Mouse (Mus musculus) layer of hippocampus, postnatal 14 days (tissue): ENCODE measurements around the gene Ifnar1. TPM values are rescaled to one million over a fixed set of nuclear protein-coding genes. Genes with fewer than 3 reads are reported as not detected.
"Not testable (repeated sequence)": the region's sequence is repeated elsewhere in the genome, so short reads cannot be mapped to it uniquely, and the experiment has no call there.

Experiments used
- DNase-seq, 2 experiments: peaks; one replicate each; pipeline ENCODE4 v3.0.0; 2021 to 2022; ENCODE audit warnings: low spot score in 2 of 2, mixed read lengths in 1 of 2
- total RNA-seq, 2 experiments: library from RNA; stranded (reverse); gene quantifications; 2 replicates each; pipeline ENCODE4 v1.2.3; 2021

The Ifnar1 gene
- total RNA-seq, 2 experiments from 2014 or later = 59.9 to 66.3 TPM

GRCm38 (mm10) chr16:91496766-91497165, 11.7 kb downstream of the Ifnar1 start:
- DNase-seq = no peak

- no peak for DNase-seq
These were observed 13.0 kb downstream of the Ifnar1 start for GRCm38 (mm10) chr16:91498041-91498440.

GRCm38 (mm10) chr16:91504701-91505100, 19.7 kb downstream of the Ifnar1 start:
- no peak for DNase-seq

GRCm38 (mm10) chr16:91505116-91505601, 20.1 kb downstream of the Ifnar1 start:
- peak; percentile 65 to 69 for DNase-seq

GRCm38 (mm10) chr16:91506396-91506795, 21.4 kb downstream of the Ifnar1 start:
- no peak for DNase-seq

GRCm38 (mm10) chr16:91512161-91512787, 27.2 kb downstream of the Ifnar1 start:
- DNase-seq = peak; percentile 80 to 86

- no peak for DNase-seq
These were observed 28.1 kb downstream of the Ifnar1 start for GRCm38 (mm10) chr16:91513099-91513498.

- no peak for DNase-seq
These were observed 32.0 kb downstream of the Ifnar1 start for GRCm38 (mm10) chr16:91517020-91517419.

GRCm38 (mm10) chr16:91522040-91522439, 37.0 kb downstream of the Ifnar1 start:
- DNase-seq = no peak

- no peak for DNase-seq
These were observed 37.7 kb downstream of the Ifnar1 start for GRCm38 (mm10) chr16:91522479-91523309.

GRCm38 (mm10) chr16:91524206-91524605, 39.2 kb downstream of the Ifnar1 start:
- DNase-seq = no peak

GRCm38 (mm10) chr16:91526274-91526673, 41.2 kb downstream of the Ifnar1 start:
- no peak for DNase-seq

GRCm38 (mm10) chr16:91527051-91527450, 42.0 kb downstream of the Ifnar1 start:
- DNase-seq = peak in 1 of 2 experiments; percentile 49

- DNase-seq = no peak
These were observed 42.5 kb downstream of the Ifnar1 start for GRCm38 (mm10) chr16:91527500-91527899.

- no peak for DNase-seq
These were observed 43.5 kb downstream of the Ifnar1 start for GRCm38 (mm10) chr16:91528578-91528977.

- not testable (repeated sequence) for DNase-seq
These were observed 45.8 kb downstream of the Ifnar1 start for GRCm38 (mm10) chr16:91530830-91531229.

- DNase-seq = no peak
These were observed 46.8 kb downstream of the Ifnar1 start for GRCm38 (mm10) chr16:91531856-91532255.

GRCm38 (mm10) chr16:91532429-91532828, 47.4 kb downstream of the Ifnar1 start:
- DNase-seq = no peak

GRCm38 (mm10) chr16:91533097-91534001, 48.3 kb downstream of the Ifnar1 start:
- DNase-seq = no peak

- no peak for DNase-seq
These were observed 49.4 kb downstream of the Ifnar1 start for GRCm38 (mm10) chr16:91534477-91534876.

GRCm38 (mm10) chr16:91534888-91535287, 49.9 kb downstream of the Ifnar1 start:
- no peak for DNase-seq
